Mouse (Mus musculus): ENCODE results near the gene Cpxcr1. TPM values are rescaled to one million over a fixed set of nuclear protein-coding genes. Genes with fewer than 3 reads are reported as not detected.

Cpxcr1 gene
- polyA plus RNA-seq (2015; fragmentation: Nextera tagmentation; extraction: Ambion mirVana), result not detected in 2 replicates

DNA sequence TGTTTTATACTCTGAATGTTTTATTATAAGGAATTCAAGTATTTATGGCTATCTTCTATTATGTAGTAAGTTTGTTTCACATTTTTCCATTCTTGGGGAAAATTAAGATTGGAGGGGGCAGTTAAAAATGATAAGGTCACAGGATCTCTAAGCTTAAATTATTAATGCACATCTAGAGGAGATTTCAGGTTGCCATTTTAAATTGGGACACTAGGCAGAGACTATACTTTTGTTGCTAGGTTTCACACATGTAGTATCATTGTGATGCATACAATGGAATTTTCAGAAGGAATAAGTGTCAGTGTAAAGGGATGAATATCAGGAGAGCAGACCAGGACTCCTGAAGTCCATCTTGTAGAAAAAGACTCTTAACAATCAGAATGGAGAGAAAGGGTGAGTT is at the start of gene Cpxcr1:
Gene Cpxcr1, plus strand, starts transcription at position 301 of the 400 bp plus-strand sequence.
- no peak within 1 kb of the TSS for H3K4me2 ChIP-seq
- no peaks in the 10 kb centered on the region for H3K36me3 ChIP-seq
- no peaks in the 10 kb centered on the region for H3K9me3 ChIP-seq
- H3K4me1 ChIP-seq (replicated peaks), result no peaks in the 10 kb centered on the region
- H3K27ac ChIP-seq, result no peak within 1 kb of the TSS
- no peak within 1 kb of the TSS for H3K9ac ChIP-seq
- H3K4me3 ChIP-seq, result no peak within 1 kb of the TSS
- no peaks in the 10 kb centered on the region for H3K27me3 ChIP-seq
- ATAC-seq (ENCODE audit: low FRiP score), result no peak

Other genes starting within 250 kb of the Cpxcr1 start
- not detected in 2 replicates for gene H2afb2, start 232.2 kb downstream of the Cpxcr1 start, polyA plus RNA-seq (2015; fragmentation: Nextera tagmentation; extraction: Ambion mirVana)

Data from hindbrain, embryonic 13.5 days (tissue).